Mouse (Mus musculus) brown adipose tissue, adult 24 weeks (tissue): Measurements from ENCODE around the gene Olfr603. TPM values are rescaled to one million over a fixed set of nuclear protein-coding genes. Genes with fewer than 3 reads are reported as not detected.
"Not testable (repeated sequence)": the region's sequence is repeated elsewhere in the genome, so short reads cannot be mapped to it uniquely, and the experiment has no call there.

Source experiments
- H3K27ac ChIP-seq: fragments of 200-500 bp; replicated peaks from 2 replicates; pipeline ENCODE4 v1.5.1; 2012; ENCODE audit warnings: low read depth, mild to moderate bottlenecking, low read length
- H3K4me1 ChIP-seq: fragments of 200-500 bp; 2 replicates; pipeline ENCODE4 v1.6.1; 2012; ENCODE audit warnings: low read length, mixed read lengths; ENCODE audit not compliant: control insufficient read depth, insufficient read depth, insufficient read length
- H3K4me3 ChIP-seq: fragments of 200-500 bp; 2 replicates; pipeline ENCODE4 v1.5.1; 2012; ENCODE audit warnings: low read depth, mild to moderate bottlenecking, low read length, moderate library complexity; ENCODE audit not compliant: insufficient read depth
- polyA plus RNA-seq: library from polyadenylated mRNA; stranded (reverse); fragments of >200 nt; gene quantifications from 2 replicates; pipeline ENCODE4 v1.2.4, GENCODE M21; 2012; ENCODE audit not compliant: missing spikeins, insufficient read depth, insufficient read length

Olfr603 gene
- not detected in 2 replicates for polyA plus RNA-seq

DNA sequence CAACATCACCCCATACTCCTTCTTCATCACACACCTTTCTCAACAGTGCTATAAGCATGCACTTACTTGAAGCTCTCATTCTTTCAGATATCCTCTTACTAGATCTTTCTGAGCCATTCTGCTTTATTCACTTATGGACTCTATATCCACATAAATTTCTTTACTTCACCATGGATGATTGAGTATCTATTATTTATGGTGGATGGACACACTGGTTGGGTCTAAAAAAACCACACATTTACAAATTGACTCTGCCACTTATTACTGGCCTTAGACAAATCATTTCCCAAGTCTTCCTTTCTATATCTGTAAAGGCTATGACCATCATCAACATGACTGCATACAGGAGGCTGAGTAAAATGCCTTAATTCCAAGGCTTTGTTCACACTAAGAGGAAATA lies at the start of gene Olfr603:
TSS of gene Olfr603 (minus strand) at position 101 of the 400 bp plus-strand sequence.
- Histone ChIP-seq H3K27ac (no peak within 1 kb of the TSS), H3K4me1 (no peaks in the 10 kb centered on the region)

DNA sequence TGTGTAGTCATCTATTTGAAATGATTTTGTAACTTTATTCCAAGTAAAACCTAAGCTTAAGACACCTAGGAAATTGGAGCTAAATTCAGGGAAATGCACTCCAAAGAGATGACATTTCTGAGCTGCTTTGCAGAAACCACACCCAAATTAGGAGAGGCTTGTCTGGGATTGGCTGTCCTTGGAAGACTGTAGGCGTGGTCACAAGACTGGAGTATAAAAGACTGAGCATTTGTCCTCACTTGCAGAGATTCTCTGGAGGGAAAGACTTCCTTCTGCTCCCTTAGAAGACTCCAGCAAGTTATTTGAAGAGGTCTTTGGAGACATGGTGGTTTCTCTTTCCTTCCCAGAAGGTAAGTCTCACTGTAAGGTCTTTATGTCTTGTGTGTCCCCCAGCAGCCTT lies 28.8 kb upstream of the Olfr603 start, which contains the start of gene Usp17lc:
TSS of gene Usp17lc (plus strand) at position 301 of the 400 bp plus-strand sequence.
- H3K27ac ChIP-seq, H3K4me3 ChIP-seq, H3K4me1 ChIP-seq: not testable (repeated sequence)

More for the DNA sequence above, at the start of gene Olfr603:
- no peak within 1 kb of the TSS for H3K4me3 ChIP-seq

DNA sequence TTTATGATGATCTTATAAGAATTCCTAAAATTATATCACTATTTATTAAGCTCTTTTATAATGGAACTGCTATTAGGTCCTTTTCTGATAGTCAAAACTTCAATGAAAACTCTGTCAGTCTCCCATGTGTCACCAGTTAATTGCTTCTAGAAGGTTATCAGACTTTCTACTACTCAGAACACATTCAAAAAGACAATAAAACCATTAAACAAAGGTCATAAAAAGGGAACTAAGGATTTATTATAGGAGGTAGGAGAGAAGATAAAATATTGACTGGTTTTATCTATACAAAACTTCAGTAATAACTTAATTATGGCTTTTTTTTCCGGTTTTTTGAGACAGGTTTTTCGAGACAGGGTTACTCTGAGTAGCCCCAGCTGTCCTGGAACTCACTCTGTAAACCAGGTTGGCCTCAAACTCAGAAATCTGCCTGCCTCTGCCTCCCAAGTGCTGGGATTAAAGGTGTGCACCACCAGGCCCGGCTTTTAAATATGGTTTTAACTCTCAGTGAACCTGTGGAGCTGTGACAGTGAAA lies 20.6 kb upstream of the Olfr603 start:
- H3K4me1 ChIP-seq, H3K27ac ChIP-seq, H3K4me3 ChIP-seq: not testable (repeated sequence)

DNA sequence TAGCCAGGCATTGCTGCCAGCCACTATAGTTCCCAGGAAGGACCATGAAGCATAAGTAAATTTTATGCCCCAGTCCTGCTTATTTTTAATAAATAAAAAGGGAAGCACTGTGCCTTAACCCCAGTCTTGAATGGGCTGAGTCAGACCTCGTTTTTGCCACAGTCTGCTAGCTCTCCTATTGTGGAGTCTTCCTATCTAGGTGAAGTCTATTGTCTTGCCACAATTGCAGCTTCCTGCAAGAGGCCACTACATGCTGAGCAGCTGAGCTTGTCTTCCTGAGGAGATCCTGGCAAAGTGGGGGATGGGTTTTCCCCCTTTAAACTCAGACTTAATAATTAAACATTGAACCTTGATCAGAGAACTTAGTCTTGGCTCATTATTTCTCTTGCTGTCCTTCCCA lies 13.0 kb upstream of the Olfr603 start:
- H3K4me3 ChIP-seq, result no peak overlapping the region
- no peaks in the 10 kb centered on the region for H3K4me1 ChIP-seq
- no peak overlapping the region for H3K27ac ChIP-seq

DNA sequence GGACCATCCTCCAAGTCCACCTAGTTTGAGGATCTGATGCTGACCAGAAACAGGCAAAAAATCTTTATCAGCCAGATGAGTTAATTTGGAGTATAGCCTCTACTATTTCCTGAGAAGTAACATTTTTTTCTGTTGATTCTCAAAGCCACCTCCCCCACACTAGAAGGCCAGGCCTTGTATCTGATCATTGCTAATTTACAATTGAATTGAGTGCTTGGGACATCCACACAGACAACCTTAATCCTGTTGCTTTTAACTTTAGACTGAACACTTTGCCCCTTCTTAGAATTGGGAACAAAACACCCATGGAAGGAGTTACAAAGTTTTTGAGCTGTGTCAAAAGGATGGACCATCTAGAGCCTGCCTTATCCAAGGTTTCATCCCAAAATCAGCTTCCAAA lies 11.8 kb upstream of the Olfr603 start:
- H3K4me1 ChIP-seq, result no peaks in the 10 kb centered on the region
- no peak overlapping the region for H3K4me3 ChIP-seq
- no peak overlapping the region for H3K27ac ChIP-seq

DNA sequence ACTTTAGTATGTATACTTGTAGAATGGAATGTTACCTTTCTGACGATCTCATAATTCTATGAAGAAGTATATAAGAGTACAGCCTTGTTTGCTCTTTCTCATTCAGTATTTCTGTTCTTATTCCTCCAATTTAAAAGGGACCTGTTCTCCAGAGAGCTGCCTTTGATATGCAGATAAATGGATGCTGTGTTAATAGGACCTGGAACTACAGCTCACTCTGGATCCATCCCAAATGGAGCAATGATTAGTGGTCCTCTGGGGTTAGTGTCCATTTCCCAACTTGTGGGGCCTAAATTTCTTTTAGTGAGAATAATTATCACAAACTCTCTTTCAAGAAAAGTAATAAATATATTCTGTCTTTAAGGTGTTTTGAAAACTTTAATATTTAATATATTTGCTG lies 23.4 kb downstream of the Olfr603 start, which contains the start of gene Olfr601:
TSS of gene Olfr601 (minus strand) at position 101 of the 400 bp plus-strand sequence.
- Histone ChIP-seq H3K4me3 (no peak within 1 kb of the TSS), H3K4me1 (no peaks in the 10 kb centered on the region), H3K27ac (no peak within 1 kb of the TSS)

DNA sequence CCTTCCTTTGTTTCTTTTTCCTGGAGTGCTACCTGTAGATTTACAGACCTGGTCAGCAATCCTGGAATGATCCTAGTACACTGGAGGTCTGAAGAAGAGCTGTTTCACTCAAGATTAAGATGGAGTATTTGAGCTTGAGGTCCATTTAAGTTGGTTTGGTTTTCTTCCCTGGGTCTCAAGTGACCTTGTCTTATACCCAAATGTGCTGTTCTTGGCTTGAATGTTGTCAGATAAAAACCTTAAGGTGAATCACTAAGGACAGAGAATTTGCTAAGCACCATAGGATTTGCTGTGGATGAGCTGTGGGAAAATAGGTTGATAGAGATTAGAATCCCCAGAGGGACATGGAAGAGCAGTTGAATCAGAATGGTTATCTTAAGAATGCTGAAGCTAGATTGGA lies 36.4 kb downstream of the Olfr603 start, which contains the start of gene Olfr600:
TSS of gene Olfr600 (minus strand) at position 101 of the 400 bp plus-strand sequence.
- Histone ChIP-seq H3K4me1 (no peaks in the 10 kb centered on the region), H3K27ac (no peak within 1 kb of the TSS), H3K4me3 (no peak within 1 kb of the TSS)

DNA sequence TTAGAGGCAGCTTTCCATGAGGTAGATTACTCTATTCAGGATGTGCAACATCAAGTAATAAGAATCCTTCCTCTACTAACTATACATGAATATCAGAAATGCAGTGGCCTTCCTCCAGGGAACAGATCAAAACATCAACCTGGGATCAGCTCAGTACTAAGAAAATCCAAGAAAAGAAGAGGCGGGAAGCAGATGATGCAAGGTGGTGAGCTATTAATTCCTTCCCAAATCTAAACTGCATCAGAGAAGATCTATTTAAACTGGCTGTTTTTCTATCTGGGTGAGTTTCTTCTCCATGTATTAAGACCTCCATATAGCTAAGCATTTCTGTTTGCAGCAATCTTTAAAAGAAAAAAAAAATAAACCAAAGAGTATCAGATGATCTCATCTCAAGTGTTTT lies 50.4 kb downstream of the Olfr603 start, which contains the start of gene Olfr599:
TSS of gene Olfr599 (plus strand) at position 301 of the 400 bp plus-strand sequence.
- no peak within 1 kb of the TSS for H3K4me3 ChIP-seq
- H3K4me1 ChIP-seq, result no peaks in the 10 kb centered on the region
- no peak within 1 kb of the TSS for H3K27ac ChIP-seq

Other genes starting within 250 kb of the Olfr603 start
- not detected in 2 replicates for gene Olfr588-ps1, start 245.3 kb downstream of the Olfr603 start, polyA plus RNA-seq
- gene Olfr589, start 229.8 kb downstream of the Olfr603 start, polyA plus RNA-seq, result not detected in 2 replicates
- not detected in 2 replicates for gene Olfr591, start 207.8 kb downstream of the Olfr603 start, polyA plus RNA-seq
- gene Olfr592, start 201.4 kb downstream of the Olfr603 start, polyA plus RNA-seq, result not detected in 2 replicates
- gene Olfr593, start 174.3 kb downstream of the Olfr603 start, polyA plus RNA-seq, result not detected in 2 replicates
- gene Olfr594, start 169.2 kb downstream of the Olfr603 start, polyA plus RNA-seq, result not detected in 2 replicates
- gene Usp17ld, start 133.7 kb downstream of the Olfr603 start, polyA plus RNA-seq, result not detected in 2 replicates
- not detected in 2 replicates for gene Olfr596, start 80.5 kb downstream of the Olfr603 start, polyA plus RNA-seq
- not detected in 2 replicates for gene Olfr597, start 69.9 kb downstream of the Olfr603 start, polyA plus RNA-seq
- not detected in 2 replicates for gene Olfr598, start 62.6 kb downstream of the Olfr603 start, polyA plus RNA-seq
- not detected in 2 replicates for gene Olfr599, start 50.3 kb downstream of the Olfr603 start, polyA plus RNA-seq
- gene Olfr600, start 36.5 kb downstream of the Olfr603 start, polyA plus RNA-seq, result not detected in 2 replicates
- gene Olfr601, start 23.5 kb downstream of the Olfr603 start, polyA plus RNA-seq, result not detected in 2 replicates
- gene Usp17lc, start 28.9 kb upstream of the Olfr603 start, polyA plus RNA-seq, result not detected in 2 replicates
- not detected in 2 replicates for gene Olfr605, start 59.3 kb upstream of the Olfr603 start, polyA plus RNA-seq
- gene Olfr606, start 62.9 kb upstream of the Olfr603 start, polyA plus RNA-seq, result not detected in 2 replicates
- gene Olfr607, start 78.0 kb upstream of the Olfr603 start, polyA plus RNA-seq, result not detected in 2 replicates
- not detected in 2 replicates for gene Olfr608, start 83.7 kb upstream of the Olfr603 start, polyA plus RNA-seq
- gene Olfr609, start 111.9 kb upstream of the Olfr603 start, polyA plus RNA-seq, result not detected in 2 replicates
- not detected in 2 replicates for gene Olfr610, start 125.9 kb upstream of the Olfr603 start, polyA plus RNA-seq
- not detected in 2 replicates for gene Olfr611, start 134.7 kb upstream of the Olfr603 start, polyA plus RNA-seq
- gene Olfr612, start 156.5 kb upstream of the Olfr603 start, polyA plus RNA-seq, result not detected in 2 replicates
- gene Olfr613, start 161.9 kb upstream of the Olfr603 start, polyA plus RNA-seq, result not detected in 2 replicates
- not detected in 2 replicates for gene Olfr615, start 169.9 kb upstream of the Olfr603 start, polyA plus RNA-seq
- gene Olfr616, start 183.0 kb upstream of the Olfr603 start, polyA plus RNA-seq, result not detected in 2 replicates
- not detected in 2 replicates for gene Olfr617, start 186.9 kb upstream of the Olfr603 start, polyA plus RNA-seq
- not detected in 2 replicates for gene Olfr618, start 203.9 kb upstream of the Olfr603 start, polyA plus RNA-seq
- not detected in 2 replicates for gene Olfr619, start 214.4 kb upstream of the Olfr603 start, polyA plus RNA-seq
- not detected in 2 replicates for gene Olfr620, start 226.4 kb upstream of the Olfr603 start, polyA plus RNA-seq